Mouse (Mus musculus) hindbrain, embryonic 11.5 days (tissue): ENCODE results near the gene Tead4. TPM values are rescaled to one million over a fixed set of nuclear protein-coding genes. Genes with fewer than 3 reads are reported as not detected.
A peak's percentile ranks its signal among the peaks of the same experiment; 100 is the strongest.
"Not testable (repeated sequence)": the region's sequence is repeated elsewhere in the genome, so short reads cannot be mapped to it uniquely, and the experiment has no call there.

Experiments used
- ATAC-seq: fragments of 200-750 bp; cut with Nextera tagmentation; 2 replicates; pipeline ENCODE4 v1.8.0; 2017; ENCODE audit warnings: mild to moderate bottlenecking, moderate TSS enrichment, moderate library complexity; ENCODE audit not compliant: low FRiP score
- DNase-seq: peaks from one replicate; pipeline ENCODE4 v3.0.0-alpha.2; 2015; ENCODE audit warnings: low spot score
- H3K27ac ChIP-seq: fragments of 300-500 bp; sonication (generic); 2 replicates; pipeline ENCODE4 v1.5.1; 2014; ENCODE audit warnings: mild to moderate bottlenecking, low read depth, low read length
- H3K27me3 ChIP-seq: fragments of 300-500 bp; sonication (generic); 2 replicates; pipeline ENCODE4 v1.6.1; 2014; ENCODE audit warnings: mild to moderate bottlenecking, low read length, moderate library complexity, mixed read lengths; ENCODE audit not compliant: control insufficient read depth, insufficient read depth
- H3K36me3 ChIP-seq: fragments of 300-500 bp; sonication (generic); 2 replicates; pipeline ENCODE4 v1.6.1; 2014; ENCODE audit warnings: mild to moderate bottlenecking, low read length, moderate library complexity, mixed read lengths; ENCODE audit not compliant: control insufficient read depth, insufficient read depth
- H3K4me1 ChIP-seq: fragments of 300-500 bp; sonication (generic); replicated peaks from 2 replicates; pipeline ENCODE4 v1.6.1; 2014; ENCODE audit warnings: low read length, mixed read lengths; ENCODE audit not compliant: control insufficient read depth, insufficient read depth
- H3K4me2 ChIP-seq: fragments of 300-500 bp; sonication (generic); replicated peaks from 2 replicates; pipeline ENCODE4 v1.6.1; 2014; ENCODE audit warnings: mild to moderate bottlenecking, low read depth, low read length
- H3K4me3 ChIP-seq: fragments of 300-500 bp; sonication (generic); 2 replicates; pipeline ENCODE4 v1.5.1; 2014; ENCODE audit warnings: low read depth, low read length
- H3K9ac ChIP-seq: fragments of 300-500 bp; sonication (generic); 2 replicates; pipeline ENCODE4 v1.6.1; 2014; ENCODE audit warnings: low read depth, low read length
- H3K9me3 ChIP-seq: fragments of 300-500 bp; sonication (generic); 2 replicates; pipeline ENCODE4 v1.6.1; 2016; ENCODE audit warnings: low read length; ENCODE audit not compliant: control insufficient read depth
- WGBS: fragments of 180-500 bp; shearing (Covaris S2); extraction: QIAGEN DNeasy Blood & Tissue Kit; methylation state at CpG from one replicate; pipeline ENCODE4 v1.1.7; 2014; 5-methylcytosine and 5-hydroxymethylcytosine counted together
- polyA plus RNA-seq: library from polyadenylated mRNA; unstranded; fragments of >200 nt; fragmentation: Nextera tagmentation; extraction: Ambion mirVana; gene quantifications from 2 replicates; pipeline ENCODE4 v1.2.1, GENCODE M21; 2014

Tead4 gene
- polyA plus RNA-seq, 1 experiment from 2014 or later: 1.7 TPM

DNA sequence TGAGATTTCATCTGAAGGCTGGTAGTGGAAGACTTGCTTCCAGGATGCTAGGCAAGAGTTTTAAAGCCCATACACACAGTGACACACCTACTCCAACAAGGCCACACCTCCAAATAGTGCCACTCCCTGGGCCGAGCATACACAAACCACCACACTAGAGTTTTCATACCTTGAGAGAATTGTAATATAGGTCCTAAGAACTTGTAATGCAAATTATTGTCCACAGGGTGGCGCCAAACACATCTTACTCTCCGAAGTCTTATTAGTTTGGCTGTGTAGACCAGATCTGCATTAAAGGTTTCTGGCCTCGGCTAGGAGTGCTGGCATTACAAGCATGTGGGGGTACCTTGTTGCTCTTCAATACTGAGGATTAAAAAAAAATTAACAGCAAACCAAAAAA lies 17.7 kb upstream of the Tead4 start:
- H3K4me3 ChIP-seq: no peak overlapping the region
- no peak overlapping the region for H3K27ac ChIP-seq
- no peaks in the 10 kb centered on the region for H3K27me3 ChIP-seq
- WGBS: 17% methylated on average over 4 of the region's 4 CpGs
- ATAC-seq (no peak), DNase-seq (peak; percentile 84)
- H3K9ac ChIP-seq: no peak overlapping the region
- no peaks in the 10 kb centered on the region for H3K9me3 ChIP-seq
- no peaks in the 10 kb centered on the region for H3K36me3 ChIP-seq
- no peak overlapping the region for H3K4me2 ChIP-seq
- H3K4me1 ChIP-seq: no peaks in the 10 kb centered on the region

- Histone ChIP-seq H3K36me3 (no peaks in the 10 kb centered on the region), H3K9ac (no peak overlapping the region), H3K4me3 (no peak overlapping the region), H3K4me1 (no peaks in the 10 kb centered on the region), H3K9me3 (no peaks in the 10 kb centered on the region), H3K27ac (no peak overlapping the region), H3K4me2 (no peak overlapping the region), H3K27me3 (no peaks in the 10 kb centered on the region)
- 76% methylated on average over 8 of the region's 8 CpGs for WGBS
- no peak for DNase-seq
- ATAC-seq: no peak
Measured at GRCm38 (mm10) chr6:128315597-128315996, 15.0 kb upstream of the Tead4 start.

DNA sequence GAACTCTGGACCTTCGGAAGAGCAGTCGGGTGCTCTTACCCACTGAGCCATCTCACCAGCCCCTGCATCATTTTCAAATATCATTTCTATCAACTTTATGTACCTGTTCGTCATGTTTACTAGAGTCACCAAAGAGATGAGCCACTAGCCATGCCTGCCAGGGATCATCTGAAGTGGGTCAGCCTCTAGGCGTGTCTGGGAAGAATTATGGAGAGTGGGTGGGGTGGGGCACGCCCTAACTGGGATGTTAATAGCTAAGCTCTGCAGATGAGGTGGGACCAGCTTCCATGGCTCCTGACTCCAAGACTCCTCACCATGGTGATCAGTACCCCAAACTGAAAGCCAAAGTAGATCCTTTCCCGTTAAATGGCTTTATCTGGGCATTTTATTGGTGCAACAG lies 14.2 kb upstream of the Tead4 start:
- Histone ChIP-seq H3K4me3 (no peak overlapping the region), H3K27ac (no peak overlapping the region), H3K27me3 (no peaks in the 10 kb centered on the region), H3K4me1 (no peaks in the 10 kb centered on the region), H3K9ac (no peak overlapping the region), H3K36me3 (no peaks in the 10 kb centered on the region), H3K9me3 (no peaks in the 10 kb centered on the region), H3K4me2 (no peak overlapping the region)
- WGBS: 89% methylated on average over 6 of the region's 6 CpGs
- ATAC-seq (no peak), DNase-seq (no peak)

GRCm38 (mm10) chr6:128308311-128308710 lies 7.7 kb upstream of the Tead4 start:
- no peaks in the 10 kb centered on the region for H3K36me3 ChIP-seq
- 33% methylated on average over 4 of the region's 4 CpGs for WGBS

GRCm38 (mm10) chr6:128304801-128305200 lies 4.2 kb upstream of the Tead4 start:
- ATAC-seq (no peak), DNase-seq (no peak)
- no peaks in the 10 kb centered on the region; the same call in 1 of the 2 replicates for H3K4me1 ChIP-seq
- no peaks in the 10 kb centered on the region for H3K9me3 ChIP-seq
- no peaks in the 10 kb centered on the region for H3K36me3 ChIP-seq
- H3K9ac ChIP-seq: no peak overlapping the region
- peaks cover 15% of the 10 kb centered on the region for H3K27me3 ChIP-seq
- no peak overlapping the region for H3K4me3 ChIP-seq
- 78% methylated on average over 4 of the region's 4 CpGs for WGBS
- H3K27ac ChIP-seq: no peak overlapping the region
- no peak overlapping the region for H3K4me2 ChIP-seq

More at GRCm38 (mm10) chr6:128308311-128308710, 7.7 kb upstream of the Tead4 start:
- no peak overlapping the region for H3K4me2 ChIP-seq
- no peak overlapping the region for H3K9ac ChIP-seq
- ATAC-seq: peak; percentile 61; the same call in 1 of the 2 replicates
- no peak overlapping the region for H3K27ac ChIP-seq
- H3K27me3 ChIP-seq: no peaks in the 10 kb centered on the region
- no peaks in the 10 kb centered on the region for H3K9me3 ChIP-seq
- no peak overlapping the region for H3K4me3 ChIP-seq
- no peaks in the 10 kb centered on the region for H3K4me1 ChIP-seq
- peak; percentile 86 for DNase-seq

GRCm38 (mm10) chr6:128302640-128303039 lies 2.0 kb upstream of the Tead4 start:
- not testable (repeated sequence) for H3K36me3 ChIP-seq, H3K4me1 ChIP-seq, H3K27ac ChIP-seq, H3K9me3 ChIP-seq, H3K4me2 ChIP-seq, ATAC-seq, H3K9ac ChIP-seq, DNase-seq, H3K4me3 ChIP-seq
- peaks cover 33% of the 10 kb centered on the region for H3K27me3 ChIP-seq
- WGBS: 80% methylated on average over 3 of the region's 3 CpGs

DNA sequence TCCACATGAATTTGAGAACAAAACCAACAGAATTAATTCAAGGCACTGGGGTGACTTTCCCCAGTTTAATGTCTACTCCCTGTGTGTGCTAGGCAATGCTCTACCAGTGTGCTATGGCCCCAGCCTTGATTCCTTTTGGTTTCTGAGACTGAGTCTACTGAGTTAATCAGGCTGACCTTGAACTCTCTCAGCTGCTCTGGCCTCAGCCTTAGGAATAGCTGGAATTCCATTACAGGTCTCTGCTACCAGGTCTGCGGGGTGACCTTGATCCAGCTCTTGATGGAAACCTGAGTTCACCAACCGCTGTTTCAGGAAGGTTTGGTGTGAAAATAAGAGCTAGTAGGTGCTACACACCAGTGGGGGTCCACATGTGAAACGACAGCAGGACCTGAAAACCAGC lies 1.3 kb upstream of the Tead4 start:
- no peak for ATAC-seq
- Histone ChIP-seq H3K4me3 (no peak overlapping the region), H3K9ac (no peak overlapping the region), H3K27me3 (peaks cover 33% of the 10 kb centered on the region), H3K4me1 (peaks cover 1% of the 10 kb centered on the region; the same call in 1 of the 2 replicates), H3K27ac (no peak overlapping the region), H3K4me2 (no peak overlapping the region), H3K9me3 (no peaks in the 10 kb centered on the region), H3K36me3 (no peaks in the 10 kb centered on the region)
- no peak for DNase-seq
- WGBS: 73% methylated on average over 3 of the region's 3 CpGs

DNA sequence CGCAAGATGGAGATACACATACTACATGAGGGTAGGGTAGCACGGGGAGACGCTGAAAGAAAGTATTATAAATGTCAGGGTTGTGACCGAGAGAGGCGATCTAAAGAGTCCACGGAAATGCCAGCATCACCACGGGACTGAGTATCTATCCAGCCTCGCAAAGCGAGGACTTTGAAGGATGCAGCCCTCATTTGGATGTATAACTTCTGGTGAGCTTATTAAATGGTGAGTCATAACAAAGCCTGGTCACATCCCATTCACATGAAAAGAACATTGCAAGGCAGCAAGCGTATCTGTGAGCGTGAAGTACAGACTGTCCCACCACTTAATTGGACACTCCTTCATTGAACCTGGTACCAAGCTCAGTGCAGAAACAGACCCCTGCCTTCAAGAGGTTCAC lies 835 bp upstream of the Tead4 start:
- WGBS: 49% methylated on average over 11 of the region's 11 CpGs
- H3K9ac ChIP-seq: no peak overlapping the region
- DNase-seq (no peak), ATAC-seq (no peak)
- peaks cover 33% of the 10 kb centered on the region for H3K27me3 ChIP-seq
- H3K4me2 ChIP-seq: no peak overlapping the region
- no peak overlapping the region for H3K4me3 ChIP-seq
- H3K9me3 ChIP-seq: no peaks in the 10 kb centered on the region
- peaks cover 2% of the 10 kb centered on the region for H3K4me1 ChIP-seq
- H3K36me3 ChIP-seq: no peaks in the 10 kb centered on the region
- H3K27ac ChIP-seq: no peak overlapping the region

DNA sequence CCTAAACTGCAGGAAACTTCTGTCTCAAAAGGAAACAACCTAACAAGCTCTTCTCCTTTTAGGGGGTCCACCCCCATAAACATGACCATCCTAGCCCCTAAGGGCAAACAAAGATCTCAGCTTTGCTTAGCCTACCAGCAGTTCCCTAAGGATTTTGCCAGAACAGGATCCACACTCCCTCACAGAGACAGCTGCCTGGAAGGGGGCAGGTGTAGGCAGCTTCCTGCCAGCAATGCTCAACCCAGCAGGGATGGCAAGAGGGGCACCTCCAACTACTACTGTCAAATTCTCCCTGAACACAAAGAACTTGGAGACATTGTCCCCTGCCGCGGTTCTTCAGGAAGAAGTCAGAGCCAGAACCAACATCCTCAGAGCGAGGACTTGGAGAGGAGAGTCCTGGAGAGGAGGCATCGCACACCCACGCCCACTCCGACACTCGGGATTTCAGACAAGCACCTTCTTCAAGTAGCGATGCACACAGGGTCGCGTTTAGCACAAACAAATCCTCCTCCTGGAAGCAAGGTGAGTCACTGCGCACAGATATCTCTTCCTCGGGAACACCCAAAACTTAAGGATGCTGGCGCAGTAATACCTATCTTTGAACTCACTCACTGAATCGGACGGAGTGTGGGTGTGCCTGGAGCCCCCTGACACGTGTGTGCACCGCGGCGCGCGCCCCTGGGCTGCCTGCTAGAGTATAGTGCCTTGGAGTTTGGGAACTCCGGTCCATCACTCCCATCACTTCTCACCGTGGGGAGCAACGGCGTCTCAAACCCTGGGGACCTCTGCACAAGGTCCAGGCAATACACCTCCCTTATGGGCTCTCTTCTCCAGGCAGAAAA lies 1.1 kb downstream of the Tead4 start:
- 2% methylated on average over 25 of the region's 25 CpGs for WGBS
- H3K9ac ChIP-seq: peak overlapping the region; percentile 63; the same call in 1 of the 2 replicates
- peak overlapping the region; percentile 64 for H3K4me3 ChIP-seq
- H3K27me3 ChIP-seq: peaks cover 33% of the 10 kb centered on the region
- H3K4me1 ChIP-seq: peaks cover 2% of the 10 kb centered on the region
- DNase-seq: peak; percentile 51
- no peak overlapping the region for H3K27ac ChIP-seq
- no peaks in the 10 kb centered on the region for H3K9me3 ChIP-seq
- ATAC-seq: peak; percentile 53
- no peaks in the 10 kb centered on the region for H3K36me3 ChIP-seq
- peak overlapping the region; percentile 98 for H3K4me2 ChIP-seq
